ENCODE assay signal across 7 mouse cellular contexts in the genomic region with DNA sequence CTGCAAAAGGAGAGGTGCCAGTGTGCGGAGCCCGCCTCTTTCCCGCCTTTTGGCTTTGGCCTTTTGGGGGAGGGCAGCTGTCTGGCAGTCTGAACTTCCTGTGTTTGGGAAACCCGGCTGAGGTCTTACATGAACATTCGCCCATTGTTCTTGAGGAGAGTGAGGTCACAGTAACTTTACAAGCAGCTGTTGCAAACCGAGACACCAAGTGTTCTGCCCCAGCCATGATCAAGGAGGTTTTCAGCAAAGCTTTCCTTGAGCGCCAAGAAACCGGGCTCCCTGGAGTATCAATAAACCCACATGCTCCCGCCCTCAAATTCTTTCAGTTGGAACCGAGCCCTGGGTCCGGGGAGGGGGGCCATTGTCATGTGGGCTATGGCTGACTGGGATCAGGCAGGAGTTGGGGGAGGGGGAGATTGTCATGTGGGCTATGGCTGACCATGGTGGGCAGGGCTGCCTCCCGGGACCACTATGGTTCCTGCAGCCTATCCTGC. TPM values are rescaled to one million over a fixed set of nuclear protein-coding genes. Genes with fewer than 3 reads are reported as not detected.
DNase-seq lines count a peak whose midpoint lies in the region; ATAC-seq and TF ChIP-seq lines count a peak whose summit lies in the region.

No protein-coding gene starts in this region.

- peak; percentile 52 for ATAC-seq in hindbrain, embryonic 12.5 days (ENCODE audit: low FRiP score)

- no peaks in the 10 kb centered on the region for H3K9me3 ChIP-seq in ES-E14 (ENCODE audit: control insufficient read depth, insufficient read depth, low read depth, low read length)
- no peaks in the 10 kb centered on the region for H3K9me3 ChIP-seq in hindbrain, embryonic 12.5 days (replicated peaks)

- in situ Hi-C loops in ES-E14 (cut with MboI; ENCODE audit: low sequenced_read_pairs in 2 of 2, unreplicated experiment in 2 of 2), result no loop called here

- no peaks in the 10 kb centered on the region for H3K36me3 ChIP-seq in ES-E14 (ENCODE audit: control insufficient read depth, insufficient read depth, low read length, poor library complexity, severe bottlenecking)
- peaks cover 34% of the 10 kb centered on the region for H3K36me3 ChIP-seq in hindbrain, embryonic 12.5 days
- no peaks in the 10 kb centered on the region for H3K36me3 ChIP-seq in liver, adult 2 months (ENCODE audit: control insufficient read depth, insufficient read depth, low read length)

- no peak for TF ChIP-seq CTCF in liver, adult 2 months (IDR thresholded peaks at IDR 0.05; ENCODE audit: low read depth, low read length)

- peak overlapping the region; percentile 31 for H3K4me2 ChIP-seq in hindbrain, embryonic 12.5 days (replicated peaks)

- peaks cover 11 to 33% of the 10 kb centered on the region in 2 experiments for H3K4me1 ChIP-seq in ES-E14 (ENCODE audit: control insufficient read depth in 2 of 2, insufficient read depth in 2 of 2, low read length in 2 of 2, poor library complexity in 1 of 2)
- H3K4me1 ChIP-seq in hindbrain, embryonic 12.5 days, result peaks cover 15% of the 10 kb centered on the region
- H3K4me1 ChIP-seq in liver, adult 2 months (ENCODE audit: control insufficient read depth, insufficient read depth, low read length), result peaks cover 3% of the 10 kb centered on the region; the same call in 1 of the 2 replicates

- TF ChIP-seq POLR2A in liver, adult 2 months (IDR thresholded peaks at IDR 0.05; ENCODE audit: extremely low read depth, insufficient read depth, low read length), result no peak

- peak; percentile 42 for DNase-seq in ES-E14 (ENCODE audit: low read depth, low spot score)
- DNase-seq in adrenal gland, postnatal 10 days, result peak; percentile 80
- DNase-seq in forelimb bud, embryonic 11.5 days (ENCODE audit: low read depth, low spot score), result peak; percentile 89
- DNase-seq in liver, adult 2 months (ENCODE audit: extremely low read depth, low read depth, low spot score), result no peak
- peak; percentile 36 for DNase-seq in naive thymus-derived CD4-positive, alpha-beta T cell, adult 2 months (ENCODE audit: low read depth)
- DNase-seq in spleen, adult 18-20 months, result no peak

- H3K4me3 ChIP-seq in ES-E14 (ENCODE audit: insufficient read depth in 1 of 2, low read depth in 1 of 2, low read length in 2 of 2, poor library complexity in 1 of 2, severe bottlenecking in 1 of 2), result peak overlapping the region; percentile 40 to 60
- no peak overlapping the region for H3K4me3 ChIP-seq in hindbrain, embryonic 12.5 days
- H3K4me3 ChIP-seq in liver, adult 2 months (ENCODE audit: insufficient read depth, low read depth, low read length), result no peak overlapping the region

- no peaks in the 10 kb centered on the region for H3K79me2 ChIP-seq in liver, adult 2 months (ENCODE audit: control insufficient read depth, insufficient read depth, low read length)

- WGBS in hindbrain, embryonic 12.5 days, result 3% methylated on average over 12 of the region's 12 CpGs
- WGBS in liver, adult 2 months, result 37% methylated on average over 12 of the region's 12 CpGs

- H3K27ac ChIP-seq in ES-E14 (ENCODE audit: insufficient read depth, low read depth, low read length, poor library complexity, severe bottlenecking), result peak overlapping the region; percentile 93
- H3K27ac ChIP-seq in hindbrain, embryonic 12.5 days, result peak overlapping the region; percentile 81
- H3K27ac ChIP-seq in liver, adult 2 months (replicated peaks; ENCODE audit: insufficient read depth, low read depth, low read length), result peak overlapping the region; percentile 4

- no peaks in the 10 kb centered on the region for H3K27me3 ChIP-seq in hindbrain, embryonic 12.5 days
- no peaks in the 10 kb centered on the region for H3K27me3 ChIP-seq in liver, adult 2 months (ENCODE audit: control insufficient read depth, insufficient read depth, low read length)

- H3K9ac ChIP-seq in ES-E14 (ENCODE audit: insufficient read depth, low read depth, low read length, poor library complexity, severe bottlenecking), result peak overlapping the region; percentile 61
- H3K9ac ChIP-seq in hindbrain, embryonic 12.5 days, result no peak overlapping the region
- H3K9ac ChIP-seq in liver, adult 2 months (ENCODE audit: low read depth, low read length), result no peak overlapping the region

TF ChIP-seq in ES-E14, 5 proteins besides CTCF, POLR2A, EP300 and RAD21:
- TF ChIP-seq MAFK (IDR thresholded peaks at IDR 0.05; ENCODE audit: insufficient read depth, low read depth, low read length), result no peak
- TF ChIP-seq CHD2 (IDR thresholded peaks at IDR 0.05; ENCODE audit: low read depth, low read length), result 0 out of 2 replicates have a peak, but pooled peaks have one; percentile 53

RNA-seq across cellular contexts. Expression of a gene that starts 27.9 kb away (rescaled TPM):
- total RNA-seq in ES-E14 (2012; rRNA removed), result 436 and 550 TPM in 2 replicates
- 100 to 1,000 TPM; 581 to 642 TPM for total RNA-seq in adrenal gland, postnatal 10 days (2021)
- 271 and 274 TPM in 2 replicates for polyA plus RNA-seq in hindbrain, embryonic 12.5 days (2016; fragmentation: Nextera tagmentation; extraction: Ambion mirVana)
- 699 and 816 TPM in 2 replicates for total RNA-seq in liver, adult 2 months (2014; rRNA removed)
- polyA plus RNA-seq in liver, adult 2 months (2012; rRNA removed), result 2,160 and 2,362 TPM in 2 replicates

RNA-seq across cellular contexts. Expression of a gene that starts 37.0 kb away (rescaled TPM):
- 5.9 and 6.3 TPM in 2 replicates for total RNA-seq in ES-E14 (2012; rRNA removed)
- total RNA-seq in adrenal gland, postnatal 10 days (2021), result 10 to 100 TPM; 19.8 to 34.0 TPM
- polyA plus RNA-seq in hindbrain, embryonic 12.5 days (2016; fragmentation: Nextera tagmentation; extraction: Ambion mirVana), result 14.9 and 16.1 TPM in 2 replicates
- total RNA-seq in liver, adult 2 months (2014; rRNA removed), result 0.09 and 0.27 TPM in 2 replicates
- 0.31 and 0.56 TPM in 2 replicates for polyA plus RNA-seq in liver, adult 2 months (2012; rRNA removed)

RNA-seq across cellular contexts. Expression of a gene that starts 50.3 kb away (rescaled TPM):
- total RNA-seq in ES-E14 (2012; rRNA removed), result 13.4 and 16.8 TPM in 2 replicates
- total RNA-seq in adrenal gland, postnatal 10 days (2021), result 10 to 100 TPM; 27.6 to 31.7 TPM
- 19.7 and 23.4 TPM in 2 replicates for polyA plus RNA-seq in hindbrain, embryonic 12.5 days (2016; fragmentation: Nextera tagmentation; extraction: Ambion mirVana)
- 1.3 and 2.5 TPM in 2 replicates for total RNA-seq in liver, adult 2 months (2014; rRNA removed)
- 1.7 and 2.2 TPM in 2 replicates for polyA plus RNA-seq in liver, adult 2 months (2012; rRNA removed)

RNA-seq across cellular contexts. Expression of a gene that starts 54.0 kb away (rescaled TPM):
- total RNA-seq in ES-E14 (2012; rRNA removed), result 36.1 and 47.5 TPM in 2 replicates
- 1 to 10 TPM; 6.0 to 6.5 TPM for total RNA-seq in adrenal gland, postnatal 10 days (2021)
- 18.9 TPM in 2 replicates for polyA plus RNA-seq in hindbrain, embryonic 12.5 days (2016; fragmentation: Nextera tagmentation; extraction: Ambion mirVana)
- 3.1 and 3.2 TPM in 2 replicates for total RNA-seq in liver, adult 2 months (2014; rRNA removed)
- polyA plus RNA-seq in liver, adult 2 months (2012; rRNA removed), result 3.1 and 3.6 TPM in 2 replicates

Comparison
In these comparisons a context has a peak if more than half of its experiments do, and no peak if none do; other contexts are left out.
1. DNase-seq: peak in ES-E14 (single experiment), adrenal gland, postnatal 10 days (single experiment), forelimb bud, embryonic 11.5 days (single experiment) and naive thymus-derived CD4-positive, alpha-beta T cell, adult 2 months (single experiment); none in liver, adult 2 months (single experiment) and spleen, adult 18-20 months (0 of 2).
2. H3K27ac ChIP-seq: peak in every context shown above with its lines; median percentile 93 in ES-E14; 81 in hindbrain, embryonic 12.5 days; 4 in liver, adult 2 months.
3. H3K4me3 ChIP-seq: peak in ES-E14 (2 of 2); none in hindbrain, embryonic 12.5 days (single experiment) and liver, adult 2 months (single experiment).